ENCODE assay signal across 16 mouse cellular contexts in genomic region chr2:102742685-102743084, GRCm38 (mm10).
DNase-seq lines count a peak whose midpoint lies in the region; ATAC-seq lines count a peak whose summit lies in the region.
"Had no signal": no experiment of that assay in that cellular context is flagged by ENCODE, and none has a peak within 500 bp of the region (broad histone marks: within the 10 kb centered on the region; RNA-seq: fewer than 3 reads in every experiment).

No protein-coding gene starts in this region.

- no peak for ATAC-seq in heart, embryonic 12.5 days (ENCODE audit: insufficient number of reproducible peaks, low FRiP score)

- H3K4me3 ChIP-seq in heart, embryonic 12.5 days, result no peak overlapping the region
- H3K4me3 ChIP-seq: embryonic facial prominence, embryonic 10.5 days; gastrocnemius, adult 2 months; kidney, embryonic 15.5 days; layer of hippocampus, adult 2 months; limb, embryonic 15.5 days; stomach, embryonic 15.5 days had no signal

- no peaks in the 10 kb centered on the region for H3K36me3 ChIP-seq in heart, embryonic 12.5 days
- H3K36me3 ChIP-seq: embryonic facial prominence, embryonic 10.5 days; kidney, embryonic 15.5 days; limb, embryonic 15.5 days; stomach, embryonic 15.5 days had no signal

- no peak overlapping the region for H3K4me2 ChIP-seq in heart, embryonic 12.5 days
- H3K4me2 ChIP-seq: kidney, embryonic 15.5 days; limb, embryonic 15.5 days; lung, embryonic 14.5 days; stomach, embryonic 15.5 days had no signal

- peak; percentile 37 for DNase-seq in cerebellum, adult 9-10 months
- DNase-seq in cerebellum, adult 11-12 months, result no peak
- peak; percentile 82 for DNase-seq in brain, adult 2 months (ENCODE audit: low read depth, low spot score)
- DNase-seq in frontal cortex, postnatal 10 days (ENCODE audit: low spot score in 2 of 2), result peak; percentile 28 to 50
- peak; percentile 59 for DNase-seq in right cerebral cortex, adult 18-20 months
- DNase-seq in lung, postnatal 14 days, result no peak
- DNase-seq in thymus, postnatal 10 days (ENCODE audit: low spot score in 2 of 2), result no peak
- DNase-seq: adrenal gland, adult 8-10 months; gastrocnemius, adult 2 months; lung, embryonic 14.5 days had no signal

- H3K4me1 ChIP-seq in heart, embryonic 12.5 days (replicated peaks), result peaks cover 20% of the 10 kb centered on the region
- H3K4me1 ChIP-seq: kidney, embryonic 15.5 days; stomach, embryonic 15.5 days had no signal

- H3K9me3 ChIP-seq in heart, embryonic 12.5 days (replicated peaks), result no peaks in the 10 kb centered on the region
- H3K9me3 ChIP-seq: embryonic facial prominence, embryonic 10.5 days; kidney, embryonic 15.5 days; limb, embryonic 15.5 days; stomach, embryonic 15.5 days had no signal

- no peaks in the 10 kb centered on the region for H3K27me3 ChIP-seq in heart, embryonic 12.5 days (replicated peaks)
- H3K27me3 ChIP-seq: kidney, embryonic 15.5 days; limb, embryonic 15.5 days; stomach, embryonic 15.5 days had no signal

- H3K27ac ChIP-seq in heart, embryonic 12.5 days (ENCODE audit: poor library complexity, severe bottlenecking), result no peak overlapping the region
- H3K27ac ChIP-seq: embryonic facial prominence, embryonic 10.5 days; gastrocnemius, adult 2 months; kidney, embryonic 15.5 days; layer of hippocampus, adult 2 months; limb, embryonic 15.5 days; stomach, embryonic 15.5 days had no signal

- 66% methylated on average over 5 of the region's 5 CpGs for WGBS in heart, embryonic 12.5 days

- H3K9ac ChIP-seq in heart, embryonic 12.5 days, result no peak overlapping the region
- H3K9ac ChIP-seq: kidney, embryonic 15.5 days; limb, embryonic 15.5 days; lung, embryonic 14.5 days; stomach, embryonic 15.5 days had no signal

Comparison
In these comparisons a context has a peak if more than half of its experiments do, and no peak if none do; other contexts are left out.
1. DNase-seq: peak in cerebellum, adult 9-10 months (single experiment), brain, adult 2 months (single experiment), frontal cortex, postnatal 10 days (2 of 2) and right cerebral cortex, adult 18-20 months (single experiment); none in cerebellum, adult 11-12 months (single experiment), lung, postnatal 14 days (single experiment) and thymus, postnatal 10 days (0 of 2).